Mouse (Mus musculus) embryonic facial prominence, embryonic 14.5 days (tissue): ENCODE data around the gene Actn1. TPM values are rescaled to one million over a fixed set of nuclear protein-coding genes. Genes with fewer than 3 reads are reported as not detected.

Source experiments
- ATAC-seq: fragments of 200-750 bp; cut with Nextera tagmentation; 2 replicates; pipeline ENCODE4 v1.8.0; 2017; ENCODE audit warnings: low read depth, moderate number of reproducible peaks, moderate TSS enrichment
- DNase-seq: peaks from one replicate; pipeline ENCODE4 v3.0.0-alpha.2; 2015; ENCODE audit warnings: low spot score
- H3K27ac ChIP-seq: fragments of 300-500 bp; sonication (generic); replicated peaks from 2 replicates; pipeline ENCODE4 v1.5.1; 2014; ENCODE audit warnings: low read depth, mild to moderate bottlenecking, low read length, moderate library complexity
- H3K27me3 ChIP-seq: fragments of 300-500 bp; sonication (generic); replicated peaks from 2 replicates; pipeline ENCODE4 v1.6.1; 2014; ENCODE audit warnings: low read length; ENCODE audit not compliant: control insufficient read depth, insufficient read depth
- H3K36me3 ChIP-seq: fragments of 300-500 bp; sonication (generic); 2 replicates; pipeline ENCODE4 v1.6.1; 2014; ENCODE audit warnings: low read length, mixed read lengths; ENCODE audit not compliant: control insufficient read depth, insufficient read depth
- H3K4me1 ChIP-seq: fragments of 300-500 bp; sonication (generic); 2 replicates; pipeline ENCODE4 v1.6.1; 2014; ENCODE audit warnings: antibody characterized with exemption, low read length; ENCODE audit not compliant: control insufficient read depth, insufficient read depth
- H3K4me2 ChIP-seq: fragments of 300-500 bp; sonication (generic); 2 replicates; pipeline ENCODE4 v1.6.1; 2014; ENCODE audit warnings: low read depth, mild to moderate bottlenecking, low read length, moderate library complexity, mixed read lengths
- H3K4me3 ChIP-seq: fragments of 300-500 bp; sonication (generic); 2 replicates; pipeline ENCODE4 v1.5.1; 2014; ENCODE audit warnings: low read depth, mild to moderate bottlenecking, low read length
- H3K9ac ChIP-seq: fragments of 300-500 bp; sonication (generic); 2 replicates; pipeline ENCODE4 v1.6.1; 2014; ENCODE audit warnings: low read depth, mild to moderate bottlenecking, low read length, moderate library complexity, mixed read lengths
- H3K9me3 ChIP-seq: fragments of 300-500 bp; sonication (generic); 2 replicates; pipeline ENCODE4 v1.6.1; 2016; ENCODE audit warnings: low read length; ENCODE audit not compliant: control insufficient read depth
- WGBS: fragments of 180-500 bp; shearing (Covaris S2); extraction: QIAGEN DNeasy Blood & Tissue Kit; methylation state at CpG from one replicate; pipeline ENCODE4 v1.1.7; 2014; 5-methylcytosine and 5-hydroxymethylcytosine counted together
- polyA plus RNA-seq: library from polyadenylated mRNA; unstranded; fragments of >200 nt; fragmentation: Nextera tagmentation; extraction: Ambion mirVana; gene quantifications from 2 replicates; pipeline ENCODE4 v1.2.1, GENCODE M21; 2014

Gene Actn1
- polyA plus RNA-seq, 1 experiment from 2014 or later: 34.6 TPM

GRCm38 (mm10) chr12:80217049-80217448 lies 43.1 kb downstream of the Actn1 start:
- 57% methylated on average over 3 of the region's 3 CpGs for WGBS
- H3K4me1 ChIP-seq: peaks cover 55% of the 10 kb centered on the region

GRCm38 (mm10) chr12:80216258-80216881 lies 43.8 kb downstream of the Actn1 start:
- Histone ChIP-seq H3K4me2 (no peak overlapping the region), H3K9me3 (no peaks in the 10 kb centered on the region), H3K4me1 (peaks cover 61% of the 10 kb centered on the region), H3K4me3 (no peak overlapping the region), H3K27ac (0 out of 2 replicates have a peak overlapping the region, but pooled peaks have one; percentile 1), H3K9ac (no peak overlapping the region), H3K36me3 (no peaks in the 10 kb centered on the region), H3K27me3 (no peaks in the 10 kb centered on the region)
- no peak for DNase-seq
- 51% methylated on average over 6 of the region's 6 CpGs for WGBS
- ATAC-seq: no peak

More at GRCm38 (mm10) chr12:80217049-80217448, 43.1 kb downstream of the Actn1 start:
- H3K27ac ChIP-seq: no peak overlapping the region
- H3K4me2 ChIP-seq: no peak overlapping the region
- ATAC-seq (no peak), DNase-seq (no peak)
- no peak overlapping the region for H3K9ac ChIP-seq
- H3K4me3 ChIP-seq: no peak overlapping the region
- H3K36me3 ChIP-seq: no peaks in the 10 kb centered on the region
- no peaks in the 10 kb centered on the region for H3K27me3 ChIP-seq
- no peaks in the 10 kb centered on the region for H3K9me3 ChIP-seq

DNA sequence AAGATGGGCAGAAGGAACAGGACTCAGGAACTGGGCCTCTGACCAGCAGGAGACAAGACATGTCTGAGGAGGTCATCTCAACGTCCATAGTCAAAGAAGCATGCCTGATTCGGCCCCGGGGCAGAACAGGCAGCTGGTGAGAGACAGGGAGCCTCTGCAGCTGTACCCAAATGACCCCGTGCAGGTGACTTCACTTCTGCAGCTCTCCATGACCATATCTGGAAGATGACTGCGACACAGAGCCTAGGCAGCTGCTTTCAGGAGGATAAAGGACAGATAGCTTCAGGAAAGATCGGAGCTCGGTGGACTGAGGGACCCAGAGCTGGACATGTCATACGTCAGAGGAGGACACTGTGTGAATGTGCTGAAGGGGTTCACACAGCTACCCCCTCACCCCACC lies 46.4 kb downstream of the Actn1 start:
- Histone ChIP-seq H3K36me3 (no peaks in the 10 kb centered on the region), H3K9ac (no peak overlapping the region), H3K4me2 (no peak overlapping the region), H3K4me3 (no peak overlapping the region), H3K9me3 (no peaks in the 10 kb centered on the region), H3K4me1 (peaks cover 65% of the 10 kb centered on the region), H3K27ac (no peak overlapping the region), H3K27me3 (no peaks in the 10 kb centered on the region)
- 67% methylated on average over 8 of the region's 8 CpGs for WGBS
- DNase-seq (no peak), ATAC-seq (no peak)

- H3K27me3 ChIP-seq: no peaks in the 10 kb centered on the region
- H3K9ac ChIP-seq: no peak overlapping the region
- no peak overlapping the region for H3K4me3 ChIP-seq
- H3K27ac ChIP-seq: no peak overlapping the region
- peaks cover 65% of the 10 kb centered on the region for H3K4me1 ChIP-seq
- H3K4me2 ChIP-seq: no peak overlapping the region
- ATAC-seq (peak; percentile 24; the same call in 1 of the 2 replicates), DNase-seq (no peak)
- H3K36me3 ChIP-seq: peaks cover 3% of the 10 kb centered on the region; the same call in 1 of the 2 replicates
- WGBS: 32% methylated on average over 4 of the region's 4 CpGs
- H3K9me3 ChIP-seq: no peaks in the 10 kb centered on the region
Measured at GRCm38 (mm10) chr12:80213263-80213662, 46.9 kb downstream of the Actn1 start.

GRCm38 (mm10) chr12:80210791-80211612 lies 49.2 kb downstream of the Actn1 start:
- Histone ChIP-seq H3K9ac (no peak overlapping the region), H3K4me2 (no peak overlapping the region), H3K9me3 (no peaks in the 10 kb centered on the region), H3K4me3 (no peak overlapping the region), H3K4me1 (peaks cover 53% of the 10 kb centered on the region), H3K36me3 (peaks cover 21% of the 10 kb centered on the region; the same call in 1 of the 2 replicates), H3K27me3 (no peaks in the 10 kb centered on the region), H3K27ac (peak overlapping the region; percentile 49; the same call in 1 of the 2 replicates)
- no peak for ATAC-seq
- 57% methylated on average over 4 of the region's 4 CpGs for WGBS
- no peak for DNase-seq

DNA sequence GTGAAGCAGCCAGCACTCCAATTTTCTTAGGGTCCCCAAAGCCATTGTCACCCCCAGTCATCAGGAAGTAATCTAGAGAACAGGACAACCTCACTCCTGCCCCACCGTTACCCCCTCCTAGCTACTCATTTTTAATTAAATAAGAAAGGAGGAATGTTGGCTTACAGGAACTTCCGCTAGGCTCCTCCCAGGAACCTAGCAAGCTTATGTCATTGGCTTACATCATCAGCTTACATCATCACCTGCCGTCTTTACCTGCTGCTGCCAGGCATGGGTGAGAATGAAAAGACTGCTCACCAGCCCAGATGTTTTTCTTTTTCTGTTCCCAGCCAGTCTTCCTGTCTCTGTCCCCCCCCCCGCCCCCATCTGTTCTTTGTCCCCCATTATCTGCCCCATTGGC lies 50.3 kb downstream of the Actn1 start:
- WGBS: 63% methylated on average over 4 of the region's 4 CpGs
- H3K4me2 ChIP-seq: no peak overlapping the region
- ATAC-seq (no peak), DNase-seq (no peak)
- H3K36me3 ChIP-seq: peaks cover 32% of the 10 kb centered on the region
- no peaks in the 10 kb centered on the region for H3K9me3 ChIP-seq
- H3K9ac ChIP-seq: no peak overlapping the region
- H3K27me3 ChIP-seq: no peaks in the 10 kb centered on the region
- no peak overlapping the region for H3K27ac ChIP-seq
- H3K4me3 ChIP-seq: no peak overlapping the region
- peaks cover 48% of the 10 kb centered on the region for H3K4me1 ChIP-seq

DNA sequence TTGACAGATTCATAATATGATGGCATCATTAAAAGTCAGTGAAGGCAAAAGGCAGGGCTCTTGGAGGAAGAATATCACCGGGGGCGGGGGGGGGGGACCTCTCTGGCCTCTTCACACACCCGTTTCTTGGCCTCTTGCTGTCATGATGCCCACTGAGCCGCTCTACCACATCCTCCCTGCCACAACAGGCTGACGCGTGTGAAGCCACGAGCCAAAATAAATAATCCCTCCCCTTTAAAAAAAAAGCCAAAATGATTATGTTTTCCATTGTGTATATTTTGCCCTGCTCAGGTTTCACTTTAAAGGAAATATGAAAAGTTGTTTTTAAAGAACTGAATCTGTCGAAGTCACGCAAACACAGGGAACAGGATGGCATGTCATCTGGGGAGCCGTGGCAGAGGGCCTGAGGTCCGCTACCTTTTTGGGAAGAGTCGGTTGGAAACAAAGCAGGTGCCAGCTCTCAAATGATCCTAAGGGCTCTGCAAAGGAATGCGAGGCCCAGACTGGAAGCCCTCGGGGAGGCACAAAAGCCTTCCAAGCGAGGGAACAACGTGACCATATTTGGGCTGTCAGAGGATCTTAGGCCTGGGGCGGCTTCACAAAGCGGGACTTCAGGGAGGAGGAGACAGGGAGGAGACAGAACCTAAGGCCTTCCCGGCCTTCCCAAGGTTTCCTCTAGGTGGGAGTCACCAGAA lies 51.9 kb downstream of the Actn1 start:
- Histone ChIP-seq H3K27me3 (no peaks in the 10 kb centered on the region), H3K36me3 (peaks cover 47% of the 10 kb centered on the region), H3K9ac (no peak overlapping the region), H3K9me3 (no peaks in the 10 kb centered on the region), H3K27ac (peak overlapping the region; percentile 62), H3K4me3 (no peak overlapping the region), H3K4me2 (peak overlapping the region; percentile 2; the same call in 1 of the 2 replicates), H3K4me1 (peaks cover 41% of the 10 kb centered on the region)
- DNase-seq (peak; percentile 82), ATAC-seq (peak; percentile 17; the same call in 1 of the 2 replicates)
- 36% methylated on average over 19 of the region's 19 CpGs for WGBS

DNA sequence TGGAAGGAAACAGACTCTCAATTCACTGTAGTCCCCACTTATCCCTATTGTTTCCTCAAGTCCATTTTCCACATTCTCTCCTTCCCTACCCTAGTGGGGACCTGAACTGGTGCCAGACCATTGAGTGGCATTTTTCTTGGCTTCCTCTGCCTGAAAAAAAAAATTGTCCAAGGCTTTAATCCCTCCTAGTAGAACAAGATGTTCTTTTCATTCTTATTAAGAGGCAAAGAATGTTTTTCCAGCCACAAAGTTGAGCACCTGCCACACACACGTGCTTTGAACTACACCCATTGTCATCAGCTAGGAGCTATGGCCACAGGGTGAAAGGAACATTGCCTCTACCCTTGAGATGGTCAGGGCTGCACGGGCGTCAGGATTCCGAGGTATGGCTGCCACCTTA lies 56.9 kb downstream of the Actn1 start:
- WGBS: 77% methylated on average over 4 of the region's 4 CpGs
- no peaks in the 10 kb centered on the region for H3K27me3 ChIP-seq
- H3K36me3 ChIP-seq: peaks cover 55% of the 10 kb centered on the region
- DNase-seq (peak; percentile 21), ATAC-seq (no peak)
- no peak overlapping the region for H3K4me2 ChIP-seq
- no peak overlapping the region for H3K4me3 ChIP-seq
- H3K27ac ChIP-seq: no peak overlapping the region; the same call in 1 of the 2 replicates
- H3K4me1 ChIP-seq: peaks cover 7% of the 10 kb centered on the region
- 0 out of 2 replicates have a peak, but pooled peaks cover 5% of the 10 kb centered on the region for H3K9me3 ChIP-seq
- no peak overlapping the region for H3K9ac ChIP-seq
